Mouse (Mus musculus): Measurements from ENCODE around the gene Ppp1r14c. TPM values are rescaled to one million over a fixed set of nuclear protein-coding genes. Genes with fewer than 3 reads are reported as not detected.
"Not testable (repeated sequence)": the region's sequence is repeated elsewhere in the genome, so short reads cannot be mapped to it uniquely, and the experiment has no call there.

Ppp1r14c gene
- total RNA-seq, 2 experiments from 2014 or later: 171 to 215 TPM

GRCm38 (mm10) chr10:3452822-3453475 lies 87.1 kb downstream of the Ppp1r14c start:
- no peak for DNase-seq
- intact Hi-C loops (cut with DNase I): no loop called here

- intact Hi-C loops (cut with DNase I): no loop called here
- no peak for DNase-seq
These were observed 92.8 kb downstream of the Ppp1r14c start for GRCm38 (mm10) chr10:3458686-3459085.

GRCm38 (mm10) chr10:3460841-3461240 lies 95.0 kb downstream of the Ppp1r14c start:
- intact Hi-C loops (cut with DNase I): no loop called here
- DNase-seq: no peak

GRCm38 (mm10) chr10:3466135-3466626 lies 100.3 kb downstream of the Ppp1r14c start:
- intact Hi-C loops (cut with DNase I): no loop called here

GRCm38 (mm10) chr10:3468590-3468989 lies 102.7 kb downstream of the Ppp1r14c start:
- DNase-seq: no peak
- intact Hi-C loops (cut with DNase I): no loop called here

More at GRCm38 (mm10) chr10:3466135-3466626, 100.3 kb downstream of the Ppp1r14c start:
- no peak for DNase-seq

- intact Hi-C loops (cut with DNase I): no loop called here
- DNase-seq: no peak
These were observed 110.8 kb downstream of the Ppp1r14c start for GRCm38 (mm10) chr10:3476611-3477010.

- DNase-seq: no peak
- intact Hi-C loops (cut with DNase I): no loop called here
These were observed 113.9 kb downstream of the Ppp1r14c start for GRCm38 (mm10) chr10:3479772-3480171.

- DNase-seq: no peak
- intact Hi-C loops (cut with DNase I): no loop called here
These were observed 124.2 kb downstream of the Ppp1r14c start for GRCm38 (mm10) chr10:3490052-3490451.

- DNase-seq: no peak
- intact Hi-C loops (cut with DNase I): no loop called here
These were observed 130.9 kb downstream of the Ppp1r14c start for GRCm38 (mm10) chr10:3496791-3497190.

GRCm38 (mm10) chr10:3500846-3501245 lies 135.0 kb downstream of the Ppp1r14c start:
- DNase-seq: not testable (repeated sequence)

GRCm38 (mm10) chr10:3507484-3508221 lies 141.8 kb downstream of the Ppp1r14c start:
- intact Hi-C loops (cut with DNase I): loop anchor here (5.0 kb wide), 1 partner anchor 90 kb away; no protein-coding TSS in a partner anchor
- DNase-seq: peak; percentile 40 to 67

More at GRCm38 (mm10) chr10:3500846-3501245, 135.0 kb downstream of the Ppp1r14c start:
- intact Hi-C loops (cut with DNase I): not testable (repeated sequence)

GRCm38 (mm10) chr10:3508222-3508588 lies 142.3 kb downstream of the Ppp1r14c start:
- DNase-seq: no peak
- intact Hi-C loops (cut with DNase I): loop anchor here (5.0 kb wide), 1 partner anchor 91 kb away; no protein-coding TSS in a partner anchor

- no peak for DNase-seq
- intact Hi-C loops (cut with DNase I): loop anchor here (5.0 kb wide), 1 partner anchor 91 kb away; no protein-coding TSS in a partner anchor
These were observed 142.9 kb downstream of the Ppp1r14c start for GRCm38 (mm10) chr10:3508746-3509145.

GRCm38 (mm10) chr10:3509663-3510277 lies 143.9 kb downstream of the Ppp1r14c start:
- intact Hi-C loops (cut with DNase I): loop anchor here (5.0 kb wide), 1 partner anchor 92 kb away; no protein-coding TSS in a partner anchor
- DNase-seq: no peak

GRCm38 (mm10) chr10:3510486-3510885 lies 144.6 kb downstream of the Ppp1r14c start:
- intact Hi-C loops (cut with DNase I): no loop called here
- DNase-seq: no peak

GRCm38 (mm10) chr10:3511401-3511800 lies 145.5 kb downstream of the Ppp1r14c start:
- DNase-seq: no peak
- intact Hi-C loops (cut with DNase I): no loop called here

GRCm38 (mm10) chr10:3512620-3513305 lies 146.9 kb downstream of the Ppp1r14c start:
- intact Hi-C loops (cut with DNase I): no loop called here
- DNase-seq: no peak

GRCm38 (mm10) chr10:3513947-3514346 lies 148.1 kb downstream of the Ppp1r14c start:
- intact Hi-C loops (cut with DNase I): no loop called here
- no peak for DNase-seq
